ENCODE assay signal across 22 mouse cellular contexts in genomic region chr19:14799002-14799401, GRCm38 (mm10).
DNase-seq lines count a peak whose midpoint lies in the region; ATAC-seq and TF ChIP-seq lines count a peak whose summit lies in the region.
"Had no signal": no experiment of that assay in that cellular context is flagged by ENCODE, and none has a peak within 500 bp of the region (broad histone marks: within the 10 kb centered on the region; RNA-seq: fewer than 3 reads in every experiment).

No protein-coding gene starts in this region.

- 48% methylated on average over 6 of the region's 6 CpGs for WGBS in lung, embryonic 14.5 days
- WGBS in lung, postnatal 0 days = 44% methylated on average over 6 of the region's 6 CpGs
- WGBS in hindbrain, embryonic 11.5 days = 83% methylated on average over 6 of the region's 6 CpGs

- no peaks in the 10 kb centered on the region for H3K4me1 ChIP-seq in lung, embryonic 14.5 days (ENCODE audit: insufficient read depth)
- H3K4me1 ChIP-seq in lung, postnatal 0 days (ENCODE audit: insufficient read depth, low read depth, low read length) = no peaks in the 10 kb centered on the region
- H3K4me1 ChIP-seq in hindbrain, embryonic 11.5 days (replicated peaks; ENCODE audit: control insufficient read depth, insufficient read depth, low read length) = no peaks in the 10 kb centered on the region; the same call in 1 of the 2 replicates

- H3K9ac ChIP-seq in lung, embryonic 14.5 days = no peak overlapping the region
- no peak overlapping the region for H3K9ac ChIP-seq in lung, postnatal 0 days (replicated peaks; ENCODE audit: low read depth)
- H3K9ac ChIP-seq in hindbrain, embryonic 11.5 days (ENCODE audit: low read depth, low read length) = no peak overlapping the region
- H3K9ac ChIP-seq: embryonic facial prominence, embryonic 12.5 days; forebrain, embryonic 13.5 days; forebrain, embryonic 15.5 days; forebrain, postnatal 0 days had no signal

- peaks cover 26% of the 10 kb centered on the region for H3K27me3 ChIP-seq in lung, embryonic 14.5 days (ENCODE audit: insufficient read depth, low read length)
- H3K27me3 ChIP-seq in lung, postnatal 0 days (replicated peaks; ENCODE audit: insufficient read depth, low read length) = peaks cover 23% of the 10 kb centered on the region; the same call in 1 of the 2 replicates
- H3K27me3 ChIP-seq in hindbrain, embryonic 11.5 days (ENCODE audit: control insufficient read depth, insufficient read depth, low read length) = no peaks in the 10 kb centered on the region
- H3K27me3 ChIP-seq: embryonic facial prominence, embryonic 12.5 days had no signal

- no peak overlapping the region for H3K4me3 ChIP-seq in lung, embryonic 14.5 days (ENCODE audit: low read depth, low read length)
- H3K4me3 ChIP-seq in lung, postnatal 0 days (ENCODE audit: low read depth, low read length) = no peak overlapping the region
- no peak overlapping the region for H3K4me3 ChIP-seq in hindbrain, embryonic 11.5 days (ENCODE audit: low read depth, low read length)
- H3K4me3 ChIP-seq: embryonic facial prominence, embryonic 10.5 days; embryonic facial prominence, embryonic 12.5 days; forebrain, embryonic 13.5 days; forebrain, embryonic 15.5 days had no signal

- H3K4me2 ChIP-seq in lung, embryonic 14.5 days = no peak overlapping the region
- H3K4me2 ChIP-seq in lung, postnatal 0 days (replicated peaks; ENCODE audit: low read depth, low read length) = no peak overlapping the region
- H3K4me2 ChIP-seq in hindbrain, embryonic 11.5 days (replicated peaks; ENCODE audit: low read depth, low read length) = no peak overlapping the region
- H3K4me2 ChIP-seq: embryonic facial prominence, embryonic 12.5 days; forebrain, embryonic 13.5 days; forebrain, embryonic 15.5 days had no signal

- no peaks in the 10 kb centered on the region for H3K9me3 ChIP-seq in lung, embryonic 14.5 days (ENCODE audit: low read depth, low read length)
- no peaks in the 10 kb centered on the region for H3K9me3 ChIP-seq in lung, postnatal 0 days (ENCODE audit: low read length)
- H3K9me3 ChIP-seq in hindbrain, embryonic 11.5 days (ENCODE audit: control insufficient read depth, low read length) = no peaks in the 10 kb centered on the region
- H3K9me3 ChIP-seq: embryonic facial prominence, embryonic 10.5 days; embryonic facial prominence, embryonic 12.5 days; forebrain, embryonic 13.5 days; forebrain, embryonic 15.5 days had no signal

- ATAC-seq in lung, embryonic 14.5 days (ENCODE audit: insufficient read depth) = peak; percentile 70; the same call in 1 of the 2 replicates
- no peak for ATAC-seq in lung, postnatal 0 days
- ATAC-seq in hindbrain, embryonic 11.5 days (ENCODE audit: low FRiP score) = no peak
- ATAC-seq: forebrain, embryonic 13.5 days; forebrain, embryonic 15.5 days; Patski had no signal

- H3K27ac ChIP-seq in lung, embryonic 14.5 days (ENCODE audit: low read depth) = no peak overlapping the region
- H3K27ac ChIP-seq in lung, postnatal 0 days (ENCODE audit: low read length) = no peak overlapping the region
- no peak overlapping the region for H3K27ac ChIP-seq in hindbrain, embryonic 11.5 days (ENCODE audit: low read depth, low read length)
- H3K27ac ChIP-seq: embryonic facial prominence, embryonic 10.5 days; embryonic facial prominence, embryonic 12.5 days; forebrain, embryonic 13.5 days; forebrain, embryonic 15.5 days had no signal

- no peak for TF ChIP-seq EP300 in lung, postnatal 0 days (IDR thresholded peaks at IDR 0.05)

- peak; percentile 73 for DNase-seq in lung, embryonic 14.5 days
- DNase-seq in lung, adult 18-20 months = no peak
- DNase-seq in lung, postnatal 0 days (ENCODE audit: low spot score) = peak; percentile 20
- no peak for DNase-seq in lung, postnatal 4 days
- peak; percentile 4 for DNase-seq in 3T3-L1 (ENCODE audit: low read depth, low spot score)
- peak; percentile 1 for DNase-seq in lung, postnatal 14 days
- DNase-seq in hindbrain, embryonic 11.5 days (ENCODE audit: low spot score) = no peak
- no peak for DNase-seq in kidney, postnatal 4 days
- DNase-seq: adrenal gland, adult 2 months; adrenal gland, postnatal 10 days; adrenal gland, postnatal 25 days; cerebellum, adult 11 months; cerebellum, adult 18-20 months; cerebellum, adult 9-10 months; cerebellum, postnatal 10 days; cerebellum, postnatal 25 days had no signal

- H3K36me3 ChIP-seq in lung, embryonic 14.5 days (ENCODE audit: insufficient read depth) = no peaks in the 10 kb centered on the region
- no peaks in the 10 kb centered on the region for H3K36me3 ChIP-seq in lung, postnatal 0 days (ENCODE audit: insufficient read depth, low read length)
- H3K36me3 ChIP-seq in hindbrain, embryonic 11.5 days (ENCODE audit: control insufficient read depth, insufficient read depth, low read length) = no peaks in the 10 kb centered on the region
- H3K36me3 ChIP-seq: embryonic facial prominence, embryonic 10.5 days; embryonic facial prominence, embryonic 12.5 days; forebrain, embryonic 15.5 days had no signal

- TF ChIP-seq CTCF in lung, embryonic 14.5 days (IDR thresholded peaks at IDR 0.05; ENCODE audit: low read depth) = no peak
- TF ChIP-seq CTCF in lung, postnatal 0 days (IDR thresholded peaks at IDR 0.05) = no peak

Comparison
In these comparisons a context has a peak if more than half of its experiments do, and no peak if none do; other contexts are left out.
1. DNase-seq: peak in lung, embryonic 14.5 days (single experiment), lung, postnatal 0 days (single experiment), 3T3-L1 (single experiment) and lung, postnatal 14 days (single experiment); none in lung, adult 18-20 months (0 of 2), lung, postnatal 4 days (0 of 2), hindbrain, embryonic 11.5 days (single experiment) and kidney, postnatal 4 days (0 of 2).